Mouse (Mus musculus) embryonic fibroblast, embryonic 13.5 days (primary cell): ENCODE results near the gene Chrna10. TPM values are rescaled to one million over a fixed set of nuclear protein-coding genes. Genes with fewer than 3 reads are reported as not detected.

ENCODE experiments used
- H3K27ac ChIP-seq: 2 replicates; pipeline ENCODE4 v1.5.1; 2012; ENCODE audit warnings: low read length, control low read depth, inconsistent platforms; ENCODE audit not compliant: insufficient read depth
- H3K4me1 ChIP-seq: 2 replicates; pipeline ENCODE4 v1.6.1; 2011; ENCODE audit warnings: low read length; ENCODE audit not compliant: control insufficient read depth, insufficient read depth
- H3K4me3 ChIP-seq: 2 replicates; pipeline ENCODE4 v1.5.1; 2011; ENCODE audit warnings: mild to moderate bottlenecking, control low read depth, low read length; ENCODE audit not compliant: insufficient read depth
- CTCF ChIP-seq: IDR thresholded peaks from 2 replicates; pipeline ENCODE4 v1.5.1; 2011; ENCODE audit warnings: mild to moderate bottlenecking, control low read depth, low read length, moderate library complexity, borderline replicate concordance; ENCODE audit not compliant: insufficient read depth
- POLR2A ChIP-seq: IDR thresholded peaks from 2 replicates; pipeline ENCODE4 v1.6.1; 2011; ENCODE audit warnings: low read depth, mild to moderate bottlenecking, control low read depth, low read length, moderate library complexity
- polyA plus RNA-seq: library from polyadenylated mRNA; stranded (reverse); fragments of >200 nt; gene quantifications from 2 replicates; pipeline ENCODE4 v1.2.4, GENCODE M21; 2011; ENCODE audit warnings: low read depth; ENCODE audit not compliant: missing spikeins, insufficient read length

Chrna10 gene
- polyA plus RNA-seq, result not detected in 2 replicates

- TF ChIP-seq CTCF (no peak), POLR2A (no peak)
- H3K4me3 ChIP-seq, result no peak within 1 kb of the TSS
- H3K4me1 ChIP-seq, result no peaks in the 10 kb centered on the region
- no peak within 1 kb of the TSS for H3K27ac ChIP-seq
Observed at GRCm38 (mm10) chr7:102116579-102117331, at the start of gene Chrna10. Gene Chrna10 (minus strand): TSS chr7:102116828.

- no peak overlapping the region for H3K27ac ChIP-seq
- H3K4me1 ChIP-seq, result no peaks in the 10 kb centered on the region
- TF ChIP-seq POLR2A (no peak), CTCF (no peak)
- H3K4me3 ChIP-seq, result no peak overlapping the region
Observed at GRCm38 (mm10) chr7:102153691-102154090, 37.1 kb upstream of the Chrna10 start.

- Histone ChIP-seq H3K4me3 (no peak overlapping the region), H3K4me1 (no peaks in the 10 kb centered on the region), H3K27ac (no peak overlapping the region)
- TF ChIP-seq POLR2A, result no peak
- no peak for TF ChIP-seq CTCF
Observed at GRCm38 (mm10) chr7:102137898-102138297, 21.3 kb upstream of the Chrna10 start.

GRCm38 (mm10) chr7:102137464-102137863 is 20.8 kb upstream of the Chrna10 start:
- Histone ChIP-seq H3K27ac (no peak overlapping the region), H3K4me3 (no peak overlapping the region), H3K4me1 (no peaks in the 10 kb centered on the region)
- no peak for TF ChIP-seq POLR2A
- peak; percentile 44; the same call in 1 of the 2 replicates for TF ChIP-seq CTCF

- Histone ChIP-seq H3K27ac (no peak overlapping the region), H3K4me3 (no peak overlapping the region), H3K4me1 (no peaks in the 10 kb centered on the region)
- TF ChIP-seq POLR2A (no peak), CTCF (no peak)
Observed at GRCm38 (mm10) chr7:102132395-102132794, 15.8 kb upstream of the Chrna10 start.

GRCm38 (mm10) chr7:102120326-102120725 is 3.7 kb upstream of the Chrna10 start:
- TF ChIP-seq CTCF (no peak), POLR2A (no peak)
- H3K27ac ChIP-seq, result no peak overlapping the region
- no peaks in the 10 kb centered on the region for H3K4me1 ChIP-seq
- no peak overlapping the region for H3K4me3 ChIP-seq

GRCm38 (mm10) chr7:102117382-102117781 is 754 bp upstream of the Chrna10 start:
- no peak overlapping the region for H3K27ac ChIP-seq
- TF ChIP-seq CTCF, result no peak
- no peak for TF ChIP-seq POLR2A
- no peak overlapping the region for H3K4me3 ChIP-seq
- no peaks in the 10 kb centered on the region for H3K4me1 ChIP-seq

GRCm38 (mm10) chr7:102113151-102113729 is 3.4 kb downstream of the Chrna10 start:
- Histone ChIP-seq H3K4me3 (no peak overlapping the region), H3K4me1 (no peaks in the 10 kb centered on the region), H3K27ac (no peak overlapping the region)
- TF ChIP-seq POLR2A (no peak), CTCF (no peak)

GRCm38 (mm10) chr7:102109746-102110145 is 6.9 kb downstream of the Chrna10 start:
- no peak overlapping the region for H3K27ac ChIP-seq
- TF ChIP-seq POLR2A (no peak), CTCF (no peak)

GRCm38 (mm10) chr7:102109171-102109570 is 7.5 kb downstream of the Chrna10 start, which contains the start of gene Art5:
Gene Art5 (minus strand): TSS chr7:102109489.
- H3K4me3 ChIP-seq, result no peak within 1 kb of the TSS
- TF ChIP-seq POLR2A, result no peak
- no peak for TF ChIP-seq CTCF
- H3K4me1 ChIP-seq, result no peaks in the 10 kb centered on the region
- no peak within 1 kb of the TSS for H3K27ac ChIP-seq

More at GRCm38 (mm10) chr7:102109746-102110145, 6.9 kb downstream of the Chrna10 start:
- H3K4me3 ChIP-seq, result no peak overlapping the region
- H3K4me1 ChIP-seq, result no peaks in the 10 kb centered on the region
